Mouse (Mus musculus): ENCODE data around the gene Tacc2.

GRCm38 (mm10) chr7:130676885-130677540 is 99.8 kb downstream of the Tacc2 start:
- TF ChIP-seq CTCF (IDR thresholded peaks at IDR 0.05; ENCODE audit: extremely low read depth, insufficient read depth, low read length) (no peak), POLR2A (IDR thresholded peaks at IDR 0.05; ENCODE audit: extremely low read depth, insufficient read depth, low read length) (no peak)

Measured in cortical plate, adult 2 months (tissue).